Mouse (Mus musculus): ENCODE measurements around the gene Dcp1a. TPM values are rescaled to one million over a fixed set of nuclear protein-coding genes. Genes with fewer than 3 reads are reported as not detected.
"Not testable (repeated sequence)": the region's sequence is repeated elsewhere in the genome, so short reads cannot be mapped to it uniquely, and the experiment has no call there.

The Dcp1a gene
- total RNA-seq, 2 experiments from 2014 or later, result 18.0 to 18.9 TPM

DNA sequence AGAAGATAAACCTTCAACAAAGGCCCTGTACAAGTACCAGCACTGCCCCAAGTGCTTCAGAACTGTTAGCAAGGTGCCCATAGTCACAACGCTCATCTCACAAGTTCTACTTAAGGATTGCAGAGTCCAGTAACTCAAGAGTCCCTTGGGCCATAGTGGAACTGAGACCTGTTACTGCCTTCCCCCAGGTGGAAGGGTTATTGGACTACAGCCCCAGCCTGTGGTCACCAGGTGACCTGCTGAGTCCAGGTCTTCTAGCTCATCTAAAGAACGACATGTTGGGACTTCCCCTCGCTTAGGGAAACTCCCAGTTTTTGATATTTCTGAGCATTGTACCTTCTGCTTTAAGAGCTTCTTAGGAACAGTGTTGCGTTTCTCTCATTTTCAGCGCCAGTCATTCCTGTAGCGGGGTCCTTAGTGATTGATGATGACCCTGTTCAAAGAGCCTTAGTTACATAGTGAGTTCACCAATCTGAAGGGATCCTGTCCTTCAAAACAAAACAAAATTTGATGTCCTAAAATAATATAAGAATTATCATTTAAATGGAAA, 31.0 kb downstream of the Dcp1a start:
- DNase-seq (ENCODE audit: low spot score in 2 of 2), result no peak
- intact Hi-C loops (cut with DNase I), result no loop called here

DNA sequence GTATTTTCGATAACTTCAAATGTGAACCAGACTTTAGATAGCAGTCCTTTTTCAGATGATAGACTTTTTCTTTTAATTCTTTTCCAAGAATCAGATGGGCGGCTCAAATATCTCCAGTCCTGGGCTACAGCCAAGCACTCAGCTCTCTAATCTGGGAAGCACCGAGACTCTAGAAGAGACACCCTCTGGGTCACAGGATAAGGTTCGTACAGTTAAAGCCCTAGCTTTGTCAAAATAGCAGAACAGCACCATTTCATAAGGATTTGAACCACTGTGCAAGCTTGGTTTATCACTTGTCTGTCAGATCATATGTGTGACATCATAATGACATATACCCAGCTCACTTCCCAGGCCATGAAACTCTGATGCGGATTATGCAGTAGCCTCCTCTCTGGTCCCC, 33.6 kb downstream of the Dcp1a start:
- intact Hi-C loops (cut with DNase I), result no loop called here

DNA sequence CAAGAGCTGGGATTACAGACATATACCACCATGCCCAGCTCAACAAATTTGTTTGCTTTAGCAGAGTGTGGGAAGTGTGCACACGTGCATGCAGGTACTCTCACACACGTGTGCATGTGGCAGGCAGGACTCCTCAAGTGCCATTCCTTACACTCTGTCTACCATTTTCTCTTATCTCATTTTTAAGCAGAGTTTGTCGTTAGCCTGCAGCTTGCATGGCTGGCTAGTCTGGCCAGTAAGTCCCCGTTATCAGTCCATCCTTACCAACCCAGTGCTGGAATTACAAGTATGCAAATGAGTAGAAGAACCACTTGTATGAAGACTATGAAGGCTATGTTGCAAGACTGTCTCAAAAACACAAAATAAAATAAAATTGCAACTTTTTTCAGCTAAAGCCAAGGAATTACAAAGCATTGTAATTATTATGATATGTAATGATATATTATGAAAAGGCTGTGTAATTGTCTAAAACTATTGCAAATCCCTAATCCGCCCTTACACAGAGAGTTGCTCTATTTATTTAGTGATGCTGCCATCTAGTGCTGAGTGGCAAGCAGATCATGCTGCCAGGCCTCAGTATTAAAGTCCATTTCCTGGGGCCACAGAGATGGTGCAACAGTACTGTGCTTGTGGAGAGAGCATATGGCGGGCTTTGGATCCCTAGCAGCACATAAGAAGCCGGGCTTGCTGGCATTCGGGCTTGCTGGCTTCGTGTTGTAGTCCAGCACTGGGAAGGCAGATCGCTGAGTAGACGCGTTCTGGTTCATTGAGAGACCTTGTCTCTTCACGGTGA, 36.8 kb downstream of the Dcp1a start:
- DNase-seq (ENCODE audit: low spot score in 2 of 2), result no peak
- intact Hi-C loops (cut with DNase I), result no loop called here

More for the DNA sequence above, 33.6 kb downstream of the Dcp1a start:
- no peak for DNase-seq (ENCODE audit: low spot score in 2 of 2)

DNA sequence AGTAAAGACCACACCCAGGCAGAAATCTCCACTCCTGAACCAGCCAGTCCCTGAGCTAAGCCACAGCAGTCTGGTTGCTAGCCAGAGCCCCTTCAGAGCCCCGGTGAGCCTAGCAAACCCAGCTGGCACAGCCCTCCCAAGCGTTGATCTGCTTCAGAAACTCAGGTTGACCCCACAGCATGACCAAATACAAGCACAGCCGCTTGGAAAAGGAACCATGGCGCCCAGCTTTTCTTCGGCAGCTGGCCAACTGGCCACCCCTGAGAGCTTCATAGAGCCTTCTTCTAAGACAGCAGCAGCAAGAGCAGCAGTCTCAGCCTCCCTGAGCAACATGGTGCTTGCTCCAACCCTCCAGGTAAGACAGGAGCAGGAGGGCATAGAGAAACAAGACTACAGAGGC, 40.0 kb downstream of the Dcp1a start:
- DNase-seq (ENCODE audit: low spot score in 2 of 2), result no peak
- intact Hi-C loops (cut with DNase I), result no loop called here

DNA sequence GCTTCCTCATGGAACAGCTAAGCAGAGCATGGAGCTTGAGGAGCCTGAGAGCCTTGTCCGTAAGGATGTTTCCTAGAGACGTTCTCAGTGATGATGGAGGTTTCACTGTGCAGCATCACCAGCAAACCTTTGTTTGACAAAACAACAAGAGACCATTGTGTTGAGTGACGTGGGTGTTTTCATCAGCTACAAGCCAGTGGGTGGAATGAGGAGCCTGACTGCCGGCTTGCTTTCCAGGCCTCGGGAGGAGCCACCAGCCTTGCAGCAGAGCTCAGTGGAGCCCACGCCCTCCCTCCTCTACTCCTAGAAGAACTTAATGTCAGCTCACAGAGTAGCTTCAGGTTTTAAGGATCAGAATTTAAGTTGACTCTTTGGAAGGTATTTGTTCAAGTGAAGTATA, 44.0 kb downstream of the Dcp1a start:
- intact Hi-C loops (cut with DNase I), result no loop called here
- DNase-seq (ENCODE audit: low spot score in 2 of 2), result no peak

- no peak for DNase-seq (ENCODE audit: low spot score in 2 of 2)
- intact Hi-C loops (cut with DNase I), result no loop called here
Observed at GRCm38 (mm10) chr14:30528392-30528791, 49.1 kb downstream of the Dcp1a start.

GRCm38 (mm10) chr14:30528961-30529360, 49.6 kb downstream of the Dcp1a start:
- no peak for DNase-seq (ENCODE audit: low spot score in 2 of 2)
- intact Hi-C loops (cut with DNase I), result no loop called here

GRCm38 (mm10) chr14:30529454-30529853, 50.1 kb downstream of the Dcp1a start:
- intact Hi-C loops (cut with DNase I), result no loop called here
- no peak for DNase-seq (ENCODE audit: low spot score in 2 of 2)

- intact Hi-C loops (cut with DNase I), result no loop called here
- DNase-seq (ENCODE audit: low spot score in 2 of 2), result no peak
Observed at GRCm38 (mm10) chr14:30530726-30531269, 51.5 kb downstream of the Dcp1a start.

- intact Hi-C loops (cut with DNase I), result no loop called here
- no peak for DNase-seq (ENCODE audit: low spot score in 2 of 2)
Observed at GRCm38 (mm10) chr14:30531431-30531830, 52.1 kb downstream of the Dcp1a start.

DNA sequence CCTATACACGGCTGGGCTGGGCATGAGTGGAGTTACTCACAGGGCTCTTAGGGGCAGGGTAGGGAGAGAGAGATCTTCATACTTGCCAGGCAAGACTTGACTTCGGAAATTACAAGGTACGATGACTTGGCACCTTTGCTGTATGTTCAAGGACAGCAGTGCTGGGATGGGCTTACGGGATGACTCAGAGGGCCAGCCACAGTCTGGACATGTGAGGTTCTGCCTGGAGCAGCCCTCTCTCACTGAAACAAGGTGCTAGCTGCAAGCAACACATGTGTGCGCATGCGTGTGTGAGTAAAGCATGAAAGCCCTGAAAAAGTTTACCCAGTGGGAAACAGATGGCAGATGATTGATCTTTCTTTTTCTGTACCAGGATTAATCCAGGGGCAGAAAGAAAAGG, 52.6 kb downstream of the Dcp1a start:
- intact Hi-C loops (cut with DNase I), result no loop called here
- DNase-seq (ENCODE audit: low spot score in 2 of 2), result no peak

DNA sequence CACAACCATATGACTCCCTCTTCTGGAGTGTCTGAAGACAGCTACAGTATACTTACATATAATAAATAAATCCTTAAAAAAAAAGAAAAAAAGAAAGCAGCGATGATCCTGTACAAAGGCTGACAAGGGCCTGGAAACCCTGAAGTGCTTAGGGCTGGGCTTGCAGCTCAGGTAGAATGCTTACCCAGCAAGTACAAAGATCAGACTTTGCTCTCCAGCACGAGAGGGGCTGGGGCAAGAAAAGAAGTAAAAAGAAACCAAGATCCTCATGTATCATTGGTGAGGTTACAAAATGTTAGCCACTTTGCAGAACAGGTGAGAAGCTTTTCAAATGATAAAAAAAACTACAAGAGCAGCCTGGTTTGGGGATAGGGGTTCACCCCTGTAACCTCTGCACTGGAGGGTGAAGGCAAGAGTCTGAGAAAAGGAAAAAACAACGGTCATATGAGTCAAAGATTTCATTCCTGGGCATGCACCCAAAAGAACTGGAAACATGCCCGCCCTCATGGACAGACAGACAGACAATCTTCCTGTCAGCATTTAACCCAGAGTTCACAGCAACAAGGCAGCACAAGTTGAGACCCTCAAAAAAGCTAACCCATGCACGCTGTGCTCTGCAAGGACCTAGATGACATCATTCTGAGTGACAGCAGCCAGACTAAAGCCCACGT, 54.6 kb downstream of the Dcp1a start:
- intact Hi-C loops (cut with DNase I), result no loop called here

DNA sequence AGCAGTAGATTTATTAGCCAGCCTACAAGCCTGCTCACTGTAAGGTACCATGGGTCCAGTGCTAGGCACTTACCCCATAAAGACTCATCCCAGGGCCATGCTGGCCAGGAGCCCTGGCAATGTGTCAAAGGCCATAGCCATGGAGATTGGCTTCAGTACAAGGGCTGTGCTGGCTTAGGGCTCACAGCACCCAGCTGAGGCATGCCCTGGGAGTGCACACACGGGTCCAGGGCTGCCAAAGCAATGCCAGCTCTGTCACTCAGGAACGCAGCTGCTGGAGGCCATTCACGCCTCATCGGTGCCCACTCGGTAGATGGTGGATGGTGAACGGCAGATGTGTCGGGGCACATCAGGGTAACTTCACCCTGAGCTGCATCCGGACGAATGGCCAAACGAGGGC, 62.2 kb downstream of the Dcp1a start:
- peak; percentile 52 to 60 for DNase-seq (ENCODE audit: low spot score in 2 of 2)
- intact Hi-C loops (cut with DNase I), result no loop called here

More for the DNA sequence above, 54.6 kb downstream of the Dcp1a start:
- no peak for DNase-seq (ENCODE audit: low spot score in 2 of 2)

- intact Hi-C loops (cut with DNase I); DNase-seq (ENCODE audit: low spot score in 2 of 2): not testable (repeated sequence)
Observed at GRCm38 (mm10) chr14:30543331-30543730, 64.0 kb downstream of the Dcp1a start.

DNA sequence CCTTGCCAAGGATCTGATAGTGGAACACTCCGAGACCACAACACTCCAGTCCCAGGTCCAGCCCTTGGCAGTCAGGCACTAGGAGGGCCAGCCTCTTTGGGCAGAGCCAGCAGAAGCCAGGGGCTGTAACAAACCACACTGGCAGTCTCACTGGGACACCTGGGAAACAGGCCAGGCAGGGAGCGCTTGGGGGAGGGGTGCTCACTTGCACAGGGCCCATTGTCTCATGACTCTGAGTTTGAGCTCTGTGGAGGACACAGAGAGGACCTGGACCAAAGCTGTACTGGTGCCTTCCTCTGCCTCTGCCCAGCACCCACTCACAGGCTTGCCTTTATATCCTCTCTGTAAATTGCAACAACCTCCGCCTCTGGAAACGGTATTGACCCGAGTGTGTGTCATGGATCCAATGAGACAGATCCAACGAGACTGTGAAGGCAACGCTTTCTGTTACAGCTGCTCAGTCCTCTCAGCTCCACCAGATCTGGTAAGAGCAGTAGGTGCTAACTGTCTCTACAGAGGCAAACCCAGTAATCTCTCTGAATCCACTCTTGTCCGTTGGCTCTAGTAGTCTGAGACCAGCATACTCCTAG, 68.9 kb downstream of the Dcp1a start, which contains the start of gene Tkt:
Gene Tkt, plus strand, starts transcription at position 229 of the 590 bp plus-strand sequence.
- intact Hi-C loops (cut with DNase I), result no loop called here
- peak; percentile 69 to 85 for DNase-seq (ENCODE audit: low spot score in 2 of 2)

DNA sequence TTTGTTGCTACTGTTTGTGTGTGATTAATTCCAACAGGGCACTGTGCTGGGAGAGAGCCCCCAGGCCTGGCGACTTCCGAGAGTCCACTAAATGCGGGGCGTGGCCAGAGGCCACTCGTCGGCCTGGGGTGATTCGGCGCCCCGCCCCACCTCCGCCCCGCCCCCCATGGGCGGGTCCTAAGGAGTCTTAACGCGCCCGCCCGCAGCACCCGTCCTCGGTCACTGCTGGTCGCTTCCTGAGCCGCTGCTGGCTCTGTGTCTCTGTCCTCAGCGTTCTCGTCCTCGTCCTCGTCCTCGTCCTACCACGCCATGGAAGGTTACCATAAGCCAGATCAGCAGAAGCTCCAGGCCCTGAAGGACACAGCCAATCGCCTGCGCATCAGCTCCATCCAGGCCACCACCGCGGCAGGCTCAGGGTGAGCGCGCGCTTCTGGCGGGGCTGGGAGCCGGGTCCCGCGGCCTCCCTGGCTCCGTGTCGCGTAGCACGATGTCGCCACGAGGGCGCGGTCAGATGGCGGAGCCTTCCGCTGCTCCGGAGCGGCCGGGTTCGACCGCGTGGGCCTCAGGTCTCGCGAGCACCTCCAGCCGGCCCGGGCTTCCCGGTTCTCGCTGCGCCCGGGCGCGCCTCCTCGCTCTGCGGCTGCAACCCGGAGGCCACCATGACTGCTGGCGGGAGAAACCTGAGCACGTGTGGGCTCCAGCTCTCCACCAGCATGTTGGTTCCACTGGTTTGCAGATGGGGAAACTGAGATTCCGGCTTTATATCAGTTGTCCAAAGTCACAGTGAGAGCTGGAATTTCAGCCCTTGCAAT, 69.8 kb downstream of the Dcp1a start:
- intact Hi-C loops (cut with DNase I), result no loop called here
- peak; percentile 94 for DNase-seq (ENCODE audit: low spot score in 2 of 2)

- intact Hi-C loops (cut with DNase I), result no loop called here
- no peak for DNase-seq (ENCODE audit: low spot score in 2 of 2)
Observed at GRCm38 (mm10) chr14:30549777-30550149, 70.4 kb downstream of the Dcp1a start.

- no peak for DNase-seq (ENCODE audit: low spot score in 2 of 2)
- intact Hi-C loops (cut with DNase I), result no loop called here
Observed at GRCm38 (mm10) chr14:30550232-30551070, 71.1 kb downstream of the Dcp1a start.
